Mouse (Mus musculus): ENCODE measurements around the gene Anapc11. TPM values are rescaled to one million over a fixed set of nuclear protein-coding genes. Genes with fewer than 3 reads are reported as not detected.

The Anapc11 gene
- polyA plus RNA-seq, 1 experiment from 2014 or later: 237 TPM

DNA sequence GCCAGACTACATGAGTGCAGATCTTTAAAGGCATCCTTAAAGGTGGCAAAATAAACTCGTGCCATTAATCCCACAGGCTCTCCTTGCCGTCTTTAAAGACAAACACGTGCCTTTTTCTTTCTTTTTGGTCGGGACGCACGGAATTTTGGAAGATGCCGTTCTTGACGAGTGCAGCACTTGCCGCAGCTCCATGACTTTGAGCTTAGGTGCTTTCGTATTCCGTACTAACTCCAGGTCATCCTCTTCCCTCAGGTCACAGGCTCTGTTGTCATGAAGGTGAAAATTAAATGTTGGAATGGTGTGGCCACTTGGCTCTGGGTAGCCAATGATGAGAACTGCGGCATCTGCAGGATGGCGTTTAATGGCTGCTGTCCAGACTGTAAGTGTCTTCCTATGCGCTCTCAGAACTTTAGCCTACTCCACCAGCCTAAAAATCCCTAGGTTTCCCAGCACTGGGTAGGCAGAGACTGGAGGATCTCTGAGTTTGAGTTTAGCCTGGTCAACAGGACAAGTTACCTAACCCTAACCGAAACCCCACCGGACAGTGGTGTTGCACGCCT lies 849 bp downstream of the Anapc11 start:
- H3K4me1 ChIP-seq (replicated peaks): peaks cover 42% of the 10 kb centered on the region
- peak overlapping the region; percentile 99 for H3K27ac ChIP-seq
- 53% methylated on average over 17 of the region's 17 CpGs for WGBS
- DNase-seq (ENCODE audit: low spot score): no peak
- H3K27me3 ChIP-seq (ENCODE audit: insufficient read depth, poor library complexity, severe bottlenecking): no peaks in the 10 kb centered on the region
- peak overlapping the region; percentile 91 for H3K4me3 ChIP-seq
- no peaks in the 10 kb centered on the region for H3K9me3 ChIP-seq
- peaks cover 77% of the 10 kb centered on the region for H3K36me3 ChIP-seq

GRCm38 (mm10) chr11:120600716-120601115 lies 2.5 kb downstream of the Anapc11 start:
- DNase-seq (ENCODE audit: low spot score): no peak
- WGBS: 96% methylated on average over 3 of the region's 3 CpGs
- Histone ChIP-seq H3K4me3 (no peak overlapping the region), H3K36me3 (peaks cover 77% of the 10 kb centered on the region), H3K4me1 (replicated peaks) (peaks cover 35% of the 10 kb centered on the region), H3K9me3 (no peaks in the 10 kb centered on the region), H3K27me3 (ENCODE audit: insufficient read depth, poor library complexity, severe bottlenecking) (no peaks in the 10 kb centered on the region), H3K27ac (no peak overlapping the region)

DNA sequence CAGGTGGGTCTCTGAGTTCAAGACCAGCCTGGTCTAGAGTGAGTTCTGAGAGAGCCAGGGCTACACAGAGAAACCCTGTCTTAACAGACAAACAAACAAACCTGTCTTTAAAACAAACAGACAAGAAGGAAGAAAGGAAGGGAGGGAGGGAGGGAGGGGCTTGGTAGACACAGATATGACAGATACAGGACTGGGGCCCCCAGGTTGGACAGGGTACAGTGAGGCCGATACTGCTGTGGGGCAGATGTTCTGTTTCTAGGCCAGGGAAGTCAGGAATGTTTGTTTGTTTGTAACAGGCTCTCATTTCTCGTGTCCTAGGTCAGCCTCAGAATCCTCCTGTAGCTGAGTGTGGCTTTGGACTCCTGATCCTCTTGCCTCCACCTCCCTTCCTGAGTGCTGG lies 5.3 kb downstream of the Anapc11 start:
- 90% methylated on average over 2 of the region's 2 CpGs for WGBS
- no peak overlapping the region for H3K27ac ChIP-seq
- no peak for DNase-seq (ENCODE audit: low spot score)
- H3K4me3 ChIP-seq: no peak overlapping the region
- peaks cover 22% of the 10 kb centered on the region for H3K27me3 ChIP-seq (ENCODE audit: insufficient read depth, poor library complexity, severe bottlenecking)
- H3K9me3 ChIP-seq: no peaks in the 10 kb centered on the region
- H3K4me1 ChIP-seq (replicated peaks): peaks cover 32% of the 10 kb centered on the region
- H3K36me3 ChIP-seq: peaks cover 79% of the 10 kb centered on the region

DNA sequence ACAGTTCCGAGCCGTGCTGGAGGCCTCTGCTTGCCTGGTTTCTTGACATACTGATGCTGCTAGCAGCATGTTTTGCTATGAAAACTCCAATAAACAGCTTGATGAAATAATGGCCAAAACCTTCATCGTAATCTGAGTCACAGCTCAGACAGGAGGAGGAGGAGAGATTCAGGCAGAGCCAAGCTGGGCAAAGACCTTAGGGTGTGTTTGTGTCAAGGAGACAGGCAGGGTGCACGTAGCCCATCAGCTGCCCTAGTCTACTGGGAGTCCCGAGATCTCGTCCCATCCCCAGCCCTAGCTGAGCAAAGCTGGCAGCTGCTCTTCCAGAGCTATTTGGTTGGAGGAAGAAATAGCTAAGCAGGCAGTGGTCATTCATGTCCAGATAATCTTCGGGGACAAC lies 7.4 kb downstream of the Anapc11 start:
- Histone ChIP-seq H3K36me3 (peaks cover 87% of the 10 kb centered on the region), H3K4me1 (replicated peaks) (peaks cover 28% of the 10 kb centered on the region), H3K4me3 (no peak overlapping the region), H3K9me3 (no peaks in the 10 kb centered on the region), H3K27me3 (ENCODE audit: insufficient read depth, poor library complexity, severe bottlenecking) (peaks cover 35% of the 10 kb centered on the region), H3K27ac (no peak overlapping the region)
- 90% methylated on average over 7 of the region's 7 CpGs for WGBS
- DNase-seq (ENCODE audit: low spot score): no peak

- no peak for DNase-seq (ENCODE audit: low spot score)
- peak overlapping the region; percentile 29; the same call in 1 of the 2 replicates for H3K27ac ChIP-seq
- H3K9me3 ChIP-seq: no peaks in the 10 kb centered on the region
- 73% methylated on average over 4 of the region's 4 CpGs for WGBS
- peaks cover 89% of the 10 kb centered on the region for H3K36me3 ChIP-seq
- H3K4me1 ChIP-seq (replicated peaks): peaks cover 28% of the 10 kb centered on the region
- no peak overlapping the region for H3K4me3 ChIP-seq
- peaks cover 35% of the 10 kb centered on the region for H3K27me3 ChIP-seq (ENCODE audit: insufficient read depth, poor library complexity, severe bottlenecking)
Observed at GRCm38 (mm10) chr11:120606764-120607163, 8.5 kb downstream of the Anapc11 start.

DNA sequence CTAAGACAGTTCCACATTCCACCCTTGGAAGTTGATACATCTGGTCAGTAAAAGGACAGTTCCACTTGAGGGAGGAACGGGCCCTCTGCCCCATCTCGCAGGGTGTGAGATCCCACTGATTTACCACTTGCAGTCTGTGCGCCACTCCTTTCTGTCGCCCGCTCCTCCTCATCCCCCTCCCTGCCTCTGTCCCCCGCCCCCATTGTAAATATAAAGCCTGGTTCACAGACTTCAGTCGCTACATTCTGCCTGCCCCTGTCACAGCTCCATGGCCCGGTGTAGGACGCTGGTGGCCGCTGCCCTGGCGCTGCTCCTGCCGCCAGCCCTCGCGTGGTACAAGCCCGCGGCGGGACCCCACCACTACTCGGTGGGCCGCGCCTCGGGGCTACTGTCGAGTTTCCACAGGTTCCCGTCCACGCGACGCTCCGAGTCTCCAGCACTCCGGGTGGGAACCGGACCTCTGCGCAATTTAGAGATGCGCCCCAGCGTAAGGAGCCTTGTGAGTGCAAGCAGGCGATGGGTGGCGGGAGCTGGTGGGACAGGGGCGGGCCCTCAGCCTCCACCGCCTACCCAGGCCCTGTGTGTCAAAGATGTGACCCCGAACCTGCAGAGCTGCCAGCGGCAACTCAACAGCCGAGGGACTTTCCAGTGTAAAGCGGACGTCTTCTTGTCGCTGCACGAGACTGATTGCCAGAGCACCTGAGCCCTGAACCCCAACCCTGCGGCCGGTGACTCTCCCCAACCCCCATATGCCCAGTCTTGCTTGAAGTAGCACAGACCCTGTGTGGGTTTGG lies 10.2 kb downstream of the Anapc11 start, which contains the start of gene Npb:
Gene Npb (plus strand): TSS at position 237 of the 794 bp plus-strand sequence.
- WGBS: 6% methylated on average over 45 of the region's 45 CpGs
- Histone ChIP-seq H3K36me3 (peaks cover 89% of the 10 kb centered on the region), H3K27me3 (ENCODE audit: insufficient read depth, poor library complexity, severe bottlenecking) (peaks cover 35% of the 10 kb centered on the region), H3K9me3 (no peaks in the 10 kb centered on the region), H3K4me3 (peak within 1 kb of the TSS; percentile 43), H3K4me1 (replicated peaks) (peaks cover 31% of the 10 kb centered on the region), H3K27ac (peak within 1 kb of the TSS; percentile 73)
- DNase-seq (ENCODE audit: low spot score): peak; percentile 30

GRCm38 (mm10) chr11:120609250-120609649 lies 11.0 kb downstream of the Anapc11 start:
- Histone ChIP-seq H3K4me3 (0 out of 2 replicates have a peak overlapping the region, but pooled peaks have one; percentile 13), H3K27ac (no peak overlapping the region), H3K9me3 (no peaks in the 10 kb centered on the region), H3K27me3 (ENCODE audit: insufficient read depth, poor library complexity, severe bottlenecking) (peaks cover 35% of the 10 kb centered on the region), H3K4me1 (replicated peaks) (peaks cover 31% of the 10 kb centered on the region), H3K36me3 (peaks cover 89% of the 10 kb centered on the region)
- no peak for DNase-seq (ENCODE audit: low spot score)
- WGBS: 38% methylated on average over 8 of the region's 8 CpGs

DNA sequence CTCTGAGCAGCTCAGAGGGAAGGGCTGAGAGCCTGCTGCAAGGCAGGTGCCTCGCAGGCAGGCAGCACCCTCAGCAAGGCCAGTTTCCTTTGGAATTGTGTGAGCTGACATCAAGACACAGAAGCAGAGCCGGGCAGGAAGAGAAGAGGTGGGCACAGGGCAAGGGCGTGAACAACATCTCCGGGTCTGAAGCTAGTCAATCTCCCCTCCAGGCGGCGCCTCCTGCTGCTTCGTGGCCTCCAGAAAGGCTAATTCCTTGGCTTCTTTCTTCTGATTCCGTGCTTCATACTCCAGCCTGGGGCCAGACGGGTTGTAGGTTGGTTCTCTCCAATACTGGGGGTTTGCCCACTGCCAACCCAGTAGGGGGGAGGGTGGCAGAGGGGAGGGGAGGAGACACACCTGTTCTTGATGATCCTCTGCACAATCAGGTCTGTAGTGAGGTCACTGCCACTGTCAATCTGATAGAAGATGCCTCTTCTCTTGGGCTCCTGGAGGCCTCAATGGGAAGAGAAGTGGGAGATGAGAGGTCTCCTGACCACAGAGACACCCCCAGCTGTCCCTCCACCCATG lies 12.3 kb downstream of the Anapc11 start:
- no peak for DNase-seq (ENCODE audit: low spot score)
- no peaks in the 10 kb centered on the region for H3K9me3 ChIP-seq
- H3K27ac ChIP-seq: no peak overlapping the region
- H3K36me3 ChIP-seq: peaks cover 87% of the 10 kb centered on the region
- peaks cover 35% of the 10 kb centered on the region for H3K27me3 ChIP-seq (ENCODE audit: insufficient read depth, poor library complexity, severe bottlenecking)
- H3K4me1 ChIP-seq (replicated peaks): peaks cover 38% of the 10 kb centered on the region
- no peak overlapping the region for H3K4me3 ChIP-seq
- WGBS: 85% methylated on average over 9 of the region's 9 CpGs

GRCm38 (mm10) chr11:120612763-120613162 lies 14.5 kb downstream of the Anapc11 start:
- Histone ChIP-seq H3K4me3 (peak overlapping the region; percentile 0; the same call in 1 of the 2 replicates), H3K9me3 (no peaks in the 10 kb centered on the region), H3K27ac (no peak overlapping the region), H3K27me3 (ENCODE audit: insufficient read depth, poor library complexity, severe bottlenecking) (peaks cover 20% of the 10 kb centered on the region), H3K4me1 (replicated peaks) (peaks cover 51% of the 10 kb centered on the region), H3K36me3 (peaks cover 76% of the 10 kb centered on the region)
- 46% methylated on average over 6 of the region's 6 CpGs for WGBS
- DNase-seq (ENCODE audit: low spot score): peak; percentile 74

- Histone ChIP-seq H3K27me3 (ENCODE audit: insufficient read depth, poor library complexity, severe bottlenecking) (peaks cover 13% of the 10 kb centered on the region), H3K36me3 (peaks cover 80% of the 10 kb centered on the region), H3K4me1 (replicated peaks) (peaks cover 51% of the 10 kb centered on the region), H3K27ac (no peak overlapping the region), H3K9me3 (no peaks in the 10 kb centered on the region), H3K4me3 (no peak overlapping the region)
- DNase-seq (ENCODE audit: low spot score): no peak
- 89% methylated on average over 10 of the region's 10 CpGs for WGBS
Observed at GRCm38 (mm10) chr11:120613481-120613972, 15.3 kb downstream of the Anapc11 start.

GRCm38 (mm10) chr11:120613976-120614375 lies 15.8 kb downstream of the Anapc11 start:
- Histone ChIP-seq H3K4me3 (no peak overlapping the region), H3K27ac (no peak overlapping the region), H3K36me3 (peaks cover 80% of the 10 kb centered on the region), H3K27me3 (ENCODE audit: insufficient read depth, poor library complexity, severe bottlenecking) (peaks cover 10% of the 10 kb centered on the region), H3K4me1 (replicated peaks) (peaks cover 47% of the 10 kb centered on the region), H3K9me3 (no peaks in the 10 kb centered on the region)
- 89% methylated on average over 8 of the region's 8 CpGs for WGBS
- DNase-seq (ENCODE audit: low spot score): no peak

- no peak for DNase-seq (ENCODE audit: low spot score)
- Histone ChIP-seq H3K9me3 (no peaks in the 10 kb centered on the region), H3K4me3 (no peak overlapping the region), H3K27ac (no peak overlapping the region), H3K27me3 (ENCODE audit: insufficient read depth, poor library complexity, severe bottlenecking) (no peaks in the 10 kb centered on the region), H3K4me1 (replicated peaks) (peaks cover 38% of the 10 kb centered on the region), H3K36me3 (peaks cover 82% of the 10 kb centered on the region)
- WGBS: 95% methylated on average over 6 of the region's 6 CpGs
Observed at GRCm38 (mm10) chr11:120615167-120615566, 16.9 kb downstream of the Anapc11 start.
